Mouse (Mus musculus) limb, embryonic 10.5 days (tissue): ENCODE data around the gene Elmo3. TPM values are rescaled to one million over a fixed set of nuclear protein-coding genes. Genes with fewer than 3 reads are reported as not detected.
A peak's percentile ranks its signal among the peaks of the same experiment; 100 is the strongest.

Experiments
- DNase-seq: peaks from one replicate; pipeline ENCODE4 v3.0.0-alpha.2; 2017; ENCODE audit warnings: low spot score
- H3K27ac ChIP-seq: fragments of 300-500 bp; sonication (generic); 2 replicates; pipeline ENCODE4 v1.5.1; 2016; ENCODE audit warnings: mild to moderate bottlenecking
- H3K27me3 ChIP-seq: fragments of 300-500 bp; sonication (generic); 2 replicates; pipeline ENCODE4 v1.6.1; 2016; ENCODE audit warnings: low read depth, mild to moderate bottlenecking; ENCODE audit not compliant: poor library complexity, severe bottlenecking
- H3K36me3 ChIP-seq: fragments of 300-500 bp; sonication (generic); 2 replicates; pipeline ENCODE4 v1.6.1; 2016; ENCODE audit warnings: mild to moderate bottlenecking, moderate library complexity
- H3K4me1 ChIP-seq: fragments of 300-500 bp; sonication (generic); 2 replicates; pipeline ENCODE4 v1.6.1; 2016
- H3K4me3 ChIP-seq: fragments of 300-500 bp; sonication (generic); 2 replicates; pipeline ENCODE4 v1.5.1; 2016; ENCODE audit warnings: mild to moderate bottlenecking, moderate library complexity
- H3K9me3 ChIP-seq: fragments of 300-500 bp; sonication (generic); replicated peaks from 2 replicates; pipeline ENCODE4 v1.6.1; 2016; ENCODE audit warnings: mild to moderate bottlenecking
- WGBS: fragments of 180-500 bp; shearing (Covaris S2); methylation state at CpG from one replicate; pipeline ENCODE4 v1.1.7; 2016; 5-methylcytosine and 5-hydroxymethylcytosine counted together
- polyA plus RNA-seq: library from polyadenylated mRNA; unstranded; fragments of >200 nt; fragmentation: Nextera tagmentation; extraction: Ambion mirVana; gene quantifications from 2 replicates; pipeline ENCODE4 v1.2.1, GENCODE M21; 2016

Gene Elmo3
- polyA plus RNA-seq, 1 experiment from 2014 or later: 2.7 TPM

GRCm38 (mm10) chr8:105347428-105348221 lies 42.2 kb downstream of the Elmo3 start, which contains the start of gene Fhod1:
Gene Fhod1 (minus strand): TSS chr8:105347953.
- 0 out of 2 replicates have a peak, but pooled peaks cover 6% of the 10 kb centered on the region for H3K27me3 ChIP-seq
- WGBS: 0% methylated on average over 53 of the region's 53 CpGs
- peak within 1 kb of the TSS; percentile 88 for H3K27ac ChIP-seq
- peak within 1 kb of the TSS; percentile 74 for H3K4me3 ChIP-seq
- H3K4me1 ChIP-seq: peaks cover 50% of the 10 kb centered on the region
- no peaks in the 10 kb centered on the region for H3K9me3 ChIP-seq
- peak; percentile 94 for DNase-seq
- no peaks in the 10 kb centered on the region for H3K36me3 ChIP-seq

DNA sequence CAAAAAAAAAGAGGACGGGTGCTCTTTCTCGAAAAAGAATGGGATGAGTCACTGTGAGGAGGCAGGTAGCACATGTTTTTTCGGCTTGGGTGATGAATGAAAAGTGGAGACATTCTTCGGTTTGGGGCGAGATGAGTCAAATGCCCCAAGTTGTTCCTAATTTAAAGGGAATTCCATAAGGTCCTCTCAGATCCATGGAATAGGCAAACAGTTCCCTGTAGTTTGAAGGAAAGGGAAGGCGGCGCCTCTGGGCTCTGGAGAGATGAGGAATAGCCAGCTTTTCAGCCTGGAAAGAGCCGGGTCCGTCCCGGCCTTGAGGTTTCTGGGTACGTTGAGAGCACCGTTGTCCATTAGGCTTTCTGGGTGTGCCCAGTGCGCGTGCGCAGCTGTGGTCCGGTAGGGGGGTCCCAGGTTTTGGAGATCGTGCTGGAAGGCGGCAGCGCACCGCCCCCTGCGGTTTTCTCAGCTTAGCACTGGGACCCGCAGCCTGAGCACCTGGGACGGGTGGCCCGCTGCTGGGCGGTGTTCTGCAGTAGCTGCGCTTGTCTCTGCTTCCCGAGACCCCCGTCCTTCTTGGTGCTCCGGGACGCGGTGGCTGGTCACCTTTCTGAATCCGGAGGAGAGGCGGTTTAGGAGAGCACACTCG lies 43.2 kb downstream of the Elmo3 start, which contains the start of gene Slc9a5:
TSS of gene Slc9a5 (plus strand) at position 394 of the 646 bp plus-strand sequence.
- H3K4me3 ChIP-seq: peak within 1 kb of the TSS; percentile 74
- DNase-seq: peak; percentile 89
- H3K27ac ChIP-seq: peak within 1 kb of the TSS; percentile 88
- H3K9me3 ChIP-seq: no peaks in the 10 kb centered on the region
- H3K27me3 ChIP-seq: 0 out of 2 replicates have a peak, but pooled peaks cover 6% of the 10 kb centered on the region
- WGBS: under 1% methylated on average over 34 of the region's 34 CpGs
- H3K4me1 ChIP-seq: peaks cover 51% of the 10 kb centered on the region
- H3K36me3 ChIP-seq: peaks cover 3% of the 10 kb centered on the region; the same call in 1 of the 2 replicates

- peak overlapping the region; percentile 88 for H3K27ac ChIP-seq
- H3K4me3 ChIP-seq: peak overlapping the region; percentile 74
- H3K27me3 ChIP-seq: 0 out of 2 replicates have a peak, but pooled peaks cover 6% of the 10 kb centered on the region
- WGBS: under 1% methylated on average over 48 of the region's 48 CpGs
- no peaks in the 10 kb centered on the region for H3K9me3 ChIP-seq
- peak; percentile 75 for DNase-seq
- peaks cover 54% of the 10 kb centered on the region for H3K4me1 ChIP-seq
- H3K36me3 ChIP-seq: peaks cover 7% of the 10 kb centered on the region
These were observed 43.8 kb downstream of the Elmo3 start for GRCm38 (mm10) chr8:105349096-105349771.

GRCm38 (mm10) chr8:105350186-105350585 lies 44.8 kb downstream of the Elmo3 start:
- Histone ChIP-seq H3K9me3 (no peaks in the 10 kb centered on the region), H3K4me1 (peaks cover 63% of the 10 kb centered on the region), H3K27me3 (0 out of 2 replicates have a peak, but pooled peaks cover 6% of the 10 kb centered on the region), H3K27ac (no peak overlapping the region), H3K4me3 (peak overlapping the region; percentile 74), H3K36me3 (peaks cover 7% of the 10 kb centered on the region)
- 48% methylated on average over 7 of the region's 7 CpGs for WGBS
- DNase-seq: no peak

GRCm38 (mm10) chr8:105353583-105354135 lies 48.3 kb downstream of the Elmo3 start:
- Histone ChIP-seq H3K4me3 (no peak overlapping the region), H3K9me3 (no peaks in the 10 kb centered on the region), H3K4me1 (peaks cover 53% of the 10 kb centered on the region), H3K27ac (0 out of 2 replicates have a peak overlapping the region, but pooled peaks have one; percentile 20), H3K36me3 (peaks cover 38% of the 10 kb centered on the region), H3K27me3 (0 out of 2 replicates have a peak, but pooled peaks cover 6% of the 10 kb centered on the region)
- WGBS: 81% methylated on average over 8 of the region's 8 CpGs
- DNase-seq: no peak

DNA sequence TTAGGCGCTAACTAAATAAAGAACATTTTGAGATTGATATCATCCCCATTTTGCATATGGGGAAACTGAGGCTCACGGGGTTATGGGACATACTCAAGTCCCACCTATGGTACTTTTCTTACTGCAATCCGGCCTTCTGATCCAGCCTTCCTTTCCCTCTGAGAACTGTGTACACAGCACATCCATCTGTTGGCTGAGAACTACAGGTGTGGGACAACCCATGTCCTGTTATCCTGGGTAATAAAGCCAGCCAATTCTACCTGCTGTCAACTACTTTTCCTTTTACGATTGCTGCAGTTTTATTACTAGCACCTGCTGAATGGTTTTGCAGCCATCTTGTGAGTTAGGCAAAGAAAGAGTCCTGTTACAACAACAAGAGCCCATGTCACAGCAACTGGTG lies 49.1 kb downstream of the Elmo3 start:
- peak overlapping the region; percentile 61; the same call in 1 of the 2 replicates for H3K27ac ChIP-seq
- no peak for DNase-seq
- no peaks in the 10 kb centered on the region for H3K9me3 ChIP-seq
- H3K27me3 ChIP-seq: 0 out of 2 replicates have a peak, but pooled peaks cover 6% of the 10 kb centered on the region
- peaks cover 53% of the 10 kb centered on the region for H3K4me1 ChIP-seq
- no peak overlapping the region for H3K4me3 ChIP-seq
- peaks cover 45% of the 10 kb centered on the region for H3K36me3 ChIP-seq
- 82% methylated on average over 4 of the region's 4 CpGs for WGBS

DNA sequence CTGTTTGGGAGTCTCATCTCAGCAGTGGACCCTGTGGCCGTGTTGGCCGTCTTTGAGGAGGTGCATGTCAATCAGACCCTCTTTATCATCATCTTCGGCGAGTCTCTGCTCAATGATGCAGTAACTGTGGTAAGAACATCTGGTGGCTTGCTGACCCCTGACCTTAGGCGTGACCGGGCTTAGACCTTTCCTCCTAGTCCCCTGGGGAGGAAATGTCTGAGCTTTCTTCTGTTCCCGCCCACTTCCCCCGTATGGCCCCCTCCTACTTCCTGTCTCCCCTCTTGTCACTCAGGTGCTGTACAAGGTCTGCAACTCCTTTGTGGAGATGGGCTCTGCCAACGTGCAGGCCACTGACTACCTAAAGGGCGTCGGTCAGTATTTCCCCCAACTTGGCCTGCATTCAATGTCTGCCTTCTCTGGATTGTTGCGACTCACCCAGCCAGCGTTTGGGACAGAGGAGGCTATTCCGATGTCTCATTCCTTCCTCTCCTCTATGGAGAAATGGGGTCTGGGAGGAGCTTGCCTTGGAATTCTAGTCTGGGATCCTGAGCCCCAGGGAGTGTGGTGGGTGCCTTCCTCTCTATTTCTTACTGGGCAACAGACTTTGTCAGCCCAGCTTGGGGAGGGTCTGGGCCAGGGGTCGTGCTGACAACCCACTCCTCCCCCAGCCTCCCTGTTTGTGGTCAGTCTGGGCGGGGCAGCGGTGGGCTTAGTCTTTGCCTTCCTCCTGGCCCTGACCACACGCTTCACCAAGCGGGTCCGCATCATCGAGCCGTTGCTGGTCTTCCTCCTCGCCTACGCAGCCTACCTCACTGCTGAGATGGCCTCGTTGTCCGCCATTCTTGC lies 50.0 kb downstream of the Elmo3 start:
- H3K36me3 ChIP-seq: peaks cover 45% of the 10 kb centered on the region
- DNase-seq: no peak
- WGBS: 62% methylated on average over 26 of the region's 26 CpGs
- peaks cover 48% of the 10 kb centered on the region for H3K4me1 ChIP-seq
- H3K27ac ChIP-seq: peak overlapping the region; percentile 61
- H3K9me3 ChIP-seq: no peaks in the 10 kb centered on the region
- 0 out of 2 replicates have a peak, but pooled peaks cover 2% of the 10 kb centered on the region for H3K27me3 ChIP-seq
- H3K4me3 ChIP-seq: peak overlapping the region; percentile 10; the same call in 1 of the 2 replicates

DNA sequence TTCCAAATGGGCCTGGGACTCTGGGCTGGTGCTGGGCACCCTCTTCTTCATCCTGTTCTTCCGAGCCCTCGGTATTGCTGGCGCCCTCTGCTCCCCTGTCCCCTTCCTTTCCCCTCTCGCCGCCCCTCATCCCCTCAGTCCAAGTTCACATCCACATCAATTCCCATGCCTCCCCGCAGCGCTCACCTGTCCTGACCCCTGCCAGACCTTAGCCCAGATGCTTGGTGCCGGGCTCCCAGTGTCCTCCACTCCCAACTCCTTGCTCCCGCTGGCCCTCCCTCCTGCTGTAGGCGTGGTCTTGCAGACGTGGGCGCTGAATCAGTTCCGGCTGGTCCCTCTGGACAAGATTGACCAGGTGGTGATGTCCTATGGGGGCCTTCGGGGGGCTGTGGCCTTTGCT lies 51.3 kb downstream of the Elmo3 start:
- 88% methylated on average over 14 of the region's 14 CpGs for WGBS
- no peaks in the 10 kb centered on the region for H3K9me3 ChIP-seq
- peaks cover 46% of the 10 kb centered on the region for H3K4me1 ChIP-seq
- H3K27me3 ChIP-seq: no peaks in the 10 kb centered on the region
- H3K4me3 ChIP-seq: no peak overlapping the region
- no peak overlapping the region for H3K27ac ChIP-seq
- peaks cover 48% of the 10 kb centered on the region for H3K36me3 ChIP-seq
- DNase-seq: no peak

DNA sequence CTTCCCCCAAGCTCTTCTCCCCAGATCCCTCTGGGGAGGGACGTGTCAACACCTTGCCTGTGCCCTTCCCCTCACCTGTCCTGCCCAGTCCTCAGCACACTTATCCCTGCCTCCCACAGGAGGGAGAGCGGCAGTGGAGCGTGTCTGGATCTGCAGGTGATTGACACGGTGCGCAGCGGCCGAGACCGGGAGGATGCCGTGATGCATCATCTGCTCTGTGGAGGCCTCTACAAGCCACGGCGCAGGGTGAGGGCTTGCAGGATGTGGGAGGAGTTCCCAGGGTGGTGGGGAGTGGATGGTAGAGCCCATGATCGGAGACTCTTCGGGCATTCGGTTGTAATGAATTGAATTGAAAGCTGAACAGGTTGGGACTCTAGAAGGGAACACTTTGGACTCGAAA lies 53.8 kb downstream of the Elmo3 start:
- Histone ChIP-seq H3K4me1 (peaks cover 42% of the 10 kb centered on the region), H3K27ac (0 out of 2 replicates have a peak overlapping the region, but pooled peaks have one; percentile 7), H3K9me3 (no peaks in the 10 kb centered on the region), H3K27me3 (no peaks in the 10 kb centered on the region), H3K36me3 (peaks cover 65% of the 10 kb centered on the region), H3K4me3 (no peak overlapping the region)
- 77% methylated on average over 15 of the region's 15 CpGs for WGBS
- no peak for DNase-seq

DNA sequence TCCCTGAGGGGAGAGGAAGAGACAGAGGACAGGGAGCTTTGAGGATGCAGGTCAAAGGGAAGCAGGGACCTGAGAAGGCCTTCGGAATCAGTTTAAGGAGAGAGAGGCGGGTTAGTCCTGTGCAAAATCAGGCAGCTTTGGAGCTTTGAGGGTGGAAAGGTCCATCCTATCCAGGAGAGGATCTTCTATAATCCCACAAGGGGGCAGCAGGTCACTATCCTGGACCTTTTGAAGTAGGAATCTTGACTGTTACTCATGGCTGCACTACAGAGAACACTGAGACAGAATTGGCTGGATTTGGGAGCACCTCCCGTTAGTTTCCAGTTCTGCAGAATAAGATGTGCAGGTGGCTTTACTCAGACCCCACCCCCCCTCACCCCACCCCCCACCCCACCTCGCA lies 54.2 kb downstream of the Elmo3 start:
- no peak for DNase-seq
- Histone ChIP-seq H3K27ac (0 out of 2 replicates have a peak overlapping the region, but pooled peaks have one; percentile 7), H3K4me3 (no peak overlapping the region), H3K27me3 (no peaks in the 10 kb centered on the region), H3K36me3 (peaks cover 69% of the 10 kb centered on the region), H3K9me3 (no peaks in the 10 kb centered on the region), H3K4me1 (peaks cover 38% of the 10 kb centered on the region)
- WGBS: 52% methylated on average over 4 of the region's 4 CpGs
